Mouse (Mus musculus) hindbrain, embryonic 13.5 days (tissue): ENCODE data around the gene Gm4881. TPM values are rescaled to one million over a fixed set of nuclear protein-coding genes. Genes with fewer than 3 reads are reported as not detected.

Experiments
- microRNA-seq: library from miRNA; unstranded; fragments of <30 nt; microRNA quantifications from one replicate; pipeline ENCODE4, GENCODE M21; 2016
- polyA plus RNA-seq: library from polyadenylated mRNA; unstranded; fragments of >200 nt; fragmentation: Nextera tagmentation; extraction: Ambion mirVana; gene quantifications from 2 replicates; pipeline ENCODE4 v1.2.1, GENCODE M21; 2015

Gene Gm4881
- polyA plus RNA-seq, 1 experiment from 2014 or later: 5.1 TPM

Small RNA genes within 50 kb of the gene (microRNA-seq; reads per million reads assigned to microRNA genes)
- gene Mir7046: 0.93 reads per million
- 1.6 reads per million for gene Mir7047

Other genes starting within 250 kb of the Gm4881 start
- gene BC049730, start 235.3 kb downstream of the Gm4881 start, polyA plus RNA-seq: not detected in 2 replicates
- not detected in 2 replicates for gene Gm4763, start 217.6 kb downstream of the Gm4881 start, polyA plus RNA-seq
- gene Cd177, start 184.2 kb downstream of the Gm4881 start, polyA plus RNA-seq: 0.17 TPM in 1 of 2 replicates, not detected in the other
- gene Ceacam10, start 167.3 kb downstream of the Gm4881 start, polyA plus RNA-seq: 0.31 TPM in 1 of 2 replicates, not detected in the other
- gene Gm9844, start 82.3 kb downstream of the Gm4881 start, polyA plus RNA-seq: 36.3 and 38.4 TPM in 2 replicates
- gene Lypd4, start 74.6 kb downstream of the Gm4881 start, polyA plus RNA-seq: not detected in 2 replicates
- 0.19 and 0.26 TPM in 2 replicates for gene Dmrtc2, start 74.4 kb downstream of the Gm4881 start, polyA plus RNA-seq
- 1,307 and 1,338 TPM in 2 replicates for gene Rps19, start 60.1 kb downstream of the Gm4881 start, polyA plus RNA-seq
- 0.35 and 0.38 TPM in 2 replicates for gene Cd79a, start 47.1 kb downstream of the Gm4881 start, polyA plus RNA-seq
- 56.0 and 56.4 TPM in 2 replicates for gene Arhgef1, start 41.6 kb downstream of the Gm4881 start, polyA plus RNA-seq
- gene Rabac1, start 28.3 kb upstream of the Gm4881 start, polyA plus RNA-seq: 220 and 226 TPM in 2 replicates
- gene Atp1a3, start 61.5 kb upstream of the Gm4881 start, polyA plus RNA-seq: 253 and 258 TPM in 2 replicates
- 16.1 and 18.0 TPM in 2 replicates for gene Grik5, start 127.9 kb upstream of the Gm4881 start, polyA plus RNA-seq
- gene Zfp574, start 128.1 kb upstream of the Gm4881 start, polyA plus RNA-seq: 33.8 and 34.0 TPM in 2 replicates
- 33.2 and 39.7 TPM in 2 replicates for gene Pou2f2, start 235.2 kb upstream of the Gm4881 start, polyA plus RNA-seq